Mouse (Mus musculus) hindbrain, embryonic 12.5 days (tissue): ENCODE results near the gene Mtr. TPM values are rescaled to one million over a fixed set of nuclear protein-coding genes. Genes with fewer than 3 reads are reported as not detected.

Source experiments
- ATAC-seq: fragments of 200-750 bp; cut with Nextera tagmentation; 2 replicates; pipeline ENCODE4 v1.8.0; 2017; ENCODE audit warnings: moderate TSS enrichment; ENCODE audit not compliant: low FRiP score
- H3K27ac ChIP-seq: fragments of 300-500 bp; sonication (generic); 2 replicates; pipeline ENCODE4 v1.5.1; 2016; ENCODE audit warnings: mild to moderate bottlenecking
- H3K27me3 ChIP-seq: fragments of 300-500 bp; sonication (generic); 2 replicates; pipeline ENCODE4 v1.6.1; 2016; ENCODE audit warnings: mild to moderate bottlenecking
- H3K36me3 ChIP-seq: fragments of 300-500 bp; sonication (generic); 2 replicates; pipeline ENCODE4 v1.6.1; 2016; ENCODE audit warnings: mild to moderate bottlenecking
- H3K4me1 ChIP-seq: fragments of 300-500 bp; sonication (generic); 2 replicates; pipeline ENCODE4 v1.6.1; 2016
- H3K4me2 ChIP-seq: fragments of 300-500 bp; sonication (generic); replicated peaks from 2 replicates; pipeline ENCODE4 v1.6.1; 2016; ENCODE audit warnings: mild to moderate bottlenecking
- H3K4me3 ChIP-seq: fragments of 300-500 bp; sonication (generic); 2 replicates; pipeline ENCODE4 v1.5.1; 2016; ENCODE audit warnings: mild to moderate bottlenecking
- H3K9ac ChIP-seq: fragments of 300-500 bp; sonication (generic); 2 replicates; pipeline ENCODE4 v1.6.1; 2016; ENCODE audit warnings: mild to moderate bottlenecking, moderate library complexity
- H3K9me3 ChIP-seq: fragments of 300-500 bp; sonication (generic); replicated peaks from 2 replicates; pipeline ENCODE4 v1.6.1; 2016; ENCODE audit warnings: mild to moderate bottlenecking
- WGBS: fragments of 180-500 bp; shearing (Covaris S2); methylation state at CpG from one replicate; pipeline ENCODE4 v1.1.7; 2016; 5-methylcytosine and 5-hydroxymethylcytosine counted together
- polyA plus RNA-seq: library from polyadenylated mRNA; unstranded; fragments of >200 nt; fragmentation: Nextera tagmentation; extraction: Ambion mirVana; gene quantifications from 2 replicates; pipeline ENCODE4 v1.2.1, GENCODE M21; 2016

The Mtr gene
- polyA plus RNA-seq, 1 experiment from 2014 or later = 11.7 TPM

- no peak for ATAC-seq
- WGBS = 92% methylated on average over 14 of the region's 14 CpGs
- Histone ChIP-seq H3K4me1 (no peaks in the 10 kb centered on the region), H3K4me3 (no peak overlapping the region), H3K9me3 (no peaks in the 10 kb centered on the region), H3K4me2 (no peak overlapping the region), H3K27me3 (no peaks in the 10 kb centered on the region), H3K9ac (no peak overlapping the region), H3K36me3 (peaks cover 43% of the 10 kb centered on the region), H3K27ac (no peak overlapping the region)
These were observed 39.3 kb downstream of the Mtr start for GRCm38 (mm10) chr13:12218603-12219002.

GRCm38 (mm10) chr13:12214922-12215321 lies 43.0 kb downstream of the Mtr start:
- no peak for ATAC-seq
- Histone ChIP-seq H3K27ac (no peak overlapping the region), H3K4me1 (no peaks in the 10 kb centered on the region), H3K36me3 (peaks cover 42% of the 10 kb centered on the region), H3K9me3 (no peaks in the 10 kb centered on the region), H3K4me2 (no peak overlapping the region), H3K9ac (no peak overlapping the region), H3K4me3 (no peak overlapping the region), H3K27me3 (no peaks in the 10 kb centered on the region)
- 86% methylated on average over 5 of the region's 5 CpGs for WGBS

- H3K36me3 ChIP-seq = peaks cover 33% of the 10 kb centered on the region
- no peak for ATAC-seq
- 82% methylated on average over 2 of the region's 2 CpGs for WGBS
- no peaks in the 10 kb centered on the region for H3K4me1 ChIP-seq
- no peak overlapping the region for H3K4me2 ChIP-seq
- no peak overlapping the region for H3K9ac ChIP-seq
- H3K4me3 ChIP-seq = no peak overlapping the region
- no peaks in the 10 kb centered on the region for H3K9me3 ChIP-seq
- no peaks in the 10 kb centered on the region for H3K27me3 ChIP-seq
- H3K27ac ChIP-seq = no peak overlapping the region
These were observed 46.9 kb downstream of the Mtr start for GRCm38 (mm10) chr13:12211058-12211457.

DNA sequence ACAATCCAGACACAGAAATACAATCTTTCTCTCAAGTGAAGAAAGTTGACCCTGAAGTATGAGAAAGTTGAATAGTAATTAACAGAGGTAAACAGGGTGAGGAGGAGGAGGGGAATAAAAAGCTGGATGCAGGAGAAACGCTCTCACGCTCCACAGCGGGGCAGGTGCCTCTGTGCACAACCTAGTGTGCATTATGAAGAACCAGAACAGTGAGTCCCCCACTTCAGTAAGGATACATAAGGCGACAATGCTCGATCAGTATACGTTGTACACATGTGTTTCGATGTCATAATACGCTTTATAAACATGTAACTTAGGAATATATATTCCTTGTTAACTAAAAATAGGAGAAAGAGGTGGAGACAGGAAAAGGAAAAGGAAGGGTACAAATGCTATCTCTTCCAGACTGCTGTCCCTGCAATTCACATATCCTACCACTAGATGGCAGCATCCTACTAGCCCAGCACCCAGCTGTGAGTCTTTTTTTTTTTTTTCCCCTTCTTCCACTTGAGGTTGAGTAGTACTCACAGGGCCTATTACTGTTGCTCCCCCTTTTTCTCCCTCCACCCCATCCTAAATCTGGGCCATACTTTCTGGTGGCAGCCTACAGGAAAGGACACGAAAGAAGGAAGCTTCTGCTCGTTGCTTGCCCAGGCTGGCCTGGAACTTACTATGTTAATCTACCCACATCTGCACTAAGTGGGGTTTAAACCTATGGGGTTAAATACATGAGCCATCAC lies 47.7 kb downstream of the Mtr start:
- H3K9me3 ChIP-seq = no peaks in the 10 kb centered on the region
- 77% methylated on average over 10 of the region's 10 CpGs for WGBS
- H3K9ac ChIP-seq = no peak overlapping the region
- H3K27me3 ChIP-seq = no peaks in the 10 kb centered on the region
- H3K4me3 ChIP-seq = no peak overlapping the region
- H3K27ac ChIP-seq = no peak overlapping the region
- peaks cover 37% of the 10 kb centered on the region for H3K36me3 ChIP-seq
- H3K4me1 ChIP-seq = no peaks in the 10 kb centered on the region
- no peak overlapping the region for H3K4me2 ChIP-seq
- peak; percentile 58 for ATAC-seq

- no peaks in the 10 kb centered on the region for H3K27me3 ChIP-seq
- H3K9me3 ChIP-seq = no peaks in the 10 kb centered on the region
- no peak overlapping the region for H3K9ac ChIP-seq
- no peak overlapping the region for H3K27ac ChIP-seq
- H3K4me3 ChIP-seq = no peak overlapping the region
- no peak for ATAC-seq
- H3K4me2 ChIP-seq = no peak overlapping the region
- WGBS = 86% methylated on average over 5 of the region's 5 CpGs
- H3K4me1 ChIP-seq = no peaks in the 10 kb centered on the region
- H3K36me3 ChIP-seq = peaks cover 34% of the 10 kb centered on the region
These were observed 57.5 kb downstream of the Mtr start for GRCm38 (mm10) chr13:12200372-12200771.

DNA sequence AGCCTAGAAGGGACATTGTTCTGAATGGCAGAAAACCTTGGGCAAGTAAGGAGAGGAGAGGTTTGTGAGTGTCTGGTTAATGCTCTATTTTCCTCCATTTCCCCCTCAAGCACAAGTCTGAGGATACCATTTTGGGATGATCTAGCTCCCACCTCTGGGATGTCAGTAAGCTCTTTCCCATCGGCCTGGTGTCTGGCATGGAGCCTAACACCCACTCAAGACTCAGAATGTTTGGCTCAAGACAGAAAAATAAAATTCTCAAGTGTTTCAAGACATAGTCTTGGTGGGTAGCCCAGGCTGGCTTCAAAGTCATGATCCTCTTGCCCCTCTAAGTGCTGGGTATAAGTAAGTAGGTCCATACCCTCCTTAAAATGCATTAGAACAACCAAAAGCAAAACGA lies 59.4 kb downstream of the Mtr start:
- Histone ChIP-seq H3K4me1 (no peaks in the 10 kb centered on the region), H3K4me2 (no peak overlapping the region), H3K27ac (no peak overlapping the region), H3K4me3 (no peak overlapping the region), H3K36me3 (peaks cover 46% of the 10 kb centered on the region), H3K9me3 (no peaks in the 10 kb centered on the region), H3K9ac (no peak overlapping the region), H3K27me3 (no peaks in the 10 kb centered on the region)
- 97% methylated on average over 2 of the region's 2 CpGs for WGBS
- ATAC-seq = no peak

DNA sequence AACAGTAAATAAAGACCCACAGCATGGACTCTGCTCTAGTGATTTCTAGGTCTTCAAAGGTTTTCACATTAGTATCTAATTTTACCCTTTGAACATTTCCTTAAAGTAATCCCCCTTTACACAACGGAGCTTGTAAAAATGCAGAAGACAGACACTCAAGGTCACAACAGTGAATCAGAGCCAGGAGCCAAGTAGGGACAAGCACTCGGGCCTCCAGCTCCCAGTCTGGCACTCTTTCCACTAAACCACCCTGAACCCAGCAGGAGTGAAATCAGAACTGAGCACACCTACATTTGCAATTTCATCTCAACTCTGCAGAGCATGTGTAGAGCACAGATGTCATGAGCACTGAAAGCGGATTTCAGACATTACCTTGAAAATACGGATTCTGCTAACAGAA lies 61.1 kb downstream of the Mtr start:
- no peak for ATAC-seq

DNA sequence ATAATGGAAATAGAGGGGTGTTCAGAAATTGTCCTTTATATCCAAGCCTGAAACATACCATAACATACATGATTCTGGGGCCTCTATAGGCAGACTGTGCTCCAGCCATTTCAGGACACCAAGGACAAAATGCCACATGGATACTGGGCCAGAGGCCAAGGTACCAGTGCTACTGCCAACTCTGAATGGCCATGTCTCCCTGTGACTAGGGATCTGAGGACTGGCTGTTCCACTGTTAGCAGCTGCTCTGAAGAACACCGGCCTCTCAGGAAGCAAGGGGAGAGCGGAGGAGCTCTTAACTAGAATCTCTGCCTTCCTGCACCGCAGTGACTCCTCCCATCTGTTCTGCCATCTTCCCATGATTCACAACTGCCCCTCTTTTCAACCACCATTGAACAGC lies 61.9 kb downstream of the Mtr start:
- Histone ChIP-seq H3K9me3 (no peaks in the 10 kb centered on the region), H3K36me3 (peaks cover 48% of the 10 kb centered on the region), H3K4me3 (no peak overlapping the region), H3K4me1 (no peaks in the 10 kb centered on the region), H3K9ac (no peak overlapping the region), H3K27me3 (no peaks in the 10 kb centered on the region), H3K27ac (no peak overlapping the region), H3K4me2 (no peak overlapping the region)
- 98% methylated on average over 3 of the region's 3 CpGs for WGBS
- ATAC-seq = no peak

More for the DNA sequence above, 61.1 kb downstream of the Mtr start:
- no peaks in the 10 kb centered on the region for H3K27me3 ChIP-seq
- no peak overlapping the region for H3K9ac ChIP-seq
- H3K36me3 ChIP-seq = peaks cover 48% of the 10 kb centered on the region
- H3K4me2 ChIP-seq = no peak overlapping the region
- WGBS = 96% methylated on average over 4 of the region's 4 CpGs
- H3K27ac ChIP-seq = no peak overlapping the region
- H3K4me1 ChIP-seq = no peaks in the 10 kb centered on the region
- H3K9me3 ChIP-seq = no peaks in the 10 kb centered on the region
- H3K4me3 ChIP-seq = no peak overlapping the region

DNA sequence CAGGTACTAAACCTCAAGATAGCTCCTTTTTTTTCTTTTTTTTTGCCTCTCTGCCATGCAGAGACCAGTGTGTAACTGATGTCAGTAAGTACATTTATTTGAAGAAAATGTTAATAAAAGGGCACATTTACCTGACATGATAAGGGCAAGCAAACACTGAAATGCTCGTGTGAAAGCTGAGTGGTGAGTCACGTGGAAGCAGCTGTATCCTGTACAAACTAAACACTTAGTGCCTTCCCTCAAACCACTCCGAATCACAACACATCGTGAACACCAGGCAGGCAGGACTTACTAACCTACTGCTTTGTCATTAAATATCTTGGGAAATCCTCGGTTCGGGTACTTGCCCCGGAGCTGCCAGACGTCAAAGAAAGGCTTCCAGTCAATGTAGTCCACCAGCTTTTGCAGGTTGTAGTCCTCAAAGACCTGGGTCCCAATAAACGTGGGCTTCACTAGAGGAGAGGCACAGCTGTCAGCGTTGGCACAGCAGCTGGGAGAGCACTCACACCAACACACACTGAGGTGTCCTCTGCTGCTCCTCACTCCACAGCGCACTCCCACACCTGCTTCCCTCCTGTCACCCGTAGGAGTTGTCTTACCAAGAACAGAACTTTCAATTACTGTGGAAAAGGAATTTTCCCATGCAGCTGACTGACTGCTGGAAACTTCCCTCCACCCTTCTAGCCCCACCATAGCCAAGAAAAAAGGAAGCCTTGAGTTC lies 62.8 kb downstream of the Mtr start:
- Histone ChIP-seq H3K4me1 (no peaks in the 10 kb centered on the region), H3K4me2 (no peak overlapping the region), H3K9ac (no peak overlapping the region), H3K9me3 (no peaks in the 10 kb centered on the region), H3K27ac (no peak overlapping the region), H3K36me3 (peaks cover 50% of the 10 kb centered on the region), H3K4me3 (no peak overlapping the region), H3K27me3 (no peaks in the 10 kb centered on the region)
- no peak for ATAC-seq
- 88% methylated on average over 12 of the region's 12 CpGs for WGBS

- Histone ChIP-seq H3K36me3 (peaks cover 37% of the 10 kb centered on the region), H3K27me3 (no peaks in the 10 kb centered on the region), H3K4me3 (no peak overlapping the region), H3K4me2 (no peak overlapping the region), H3K27ac (no peak overlapping the region), H3K9ac (no peak overlapping the region), H3K9me3 (no peaks in the 10 kb centered on the region), H3K4me1 (no peaks in the 10 kb centered on the region)
- WGBS = 98% methylated on average over 11 of the region's 11 CpGs
- ATAC-seq = no peak
These were observed 68.7 kb downstream of the Mtr start for GRCm38 (mm10) chr13:12189219-12189618.

- H3K9ac ChIP-seq = no peak overlapping the region
- no peak overlapping the region for H3K4me3 ChIP-seq
- no peaks in the 10 kb centered on the region for H3K27me3 ChIP-seq
- H3K36me3 ChIP-seq = peaks cover 33% of the 10 kb centered on the region
- H3K27ac ChIP-seq = no peak overlapping the region
- H3K4me1 ChIP-seq = no peaks in the 10 kb centered on the region
- no peak for ATAC-seq
- H3K4me2 ChIP-seq = no peak overlapping the region
- WGBS = 92% methylated on average over 11 of the region's 11 CpGs
- H3K9me3 ChIP-seq = no peaks in the 10 kb centered on the region
These were observed 69.1 kb downstream of the Mtr start for GRCm38 (mm10) chr13:12188804-12189203.

DNA sequence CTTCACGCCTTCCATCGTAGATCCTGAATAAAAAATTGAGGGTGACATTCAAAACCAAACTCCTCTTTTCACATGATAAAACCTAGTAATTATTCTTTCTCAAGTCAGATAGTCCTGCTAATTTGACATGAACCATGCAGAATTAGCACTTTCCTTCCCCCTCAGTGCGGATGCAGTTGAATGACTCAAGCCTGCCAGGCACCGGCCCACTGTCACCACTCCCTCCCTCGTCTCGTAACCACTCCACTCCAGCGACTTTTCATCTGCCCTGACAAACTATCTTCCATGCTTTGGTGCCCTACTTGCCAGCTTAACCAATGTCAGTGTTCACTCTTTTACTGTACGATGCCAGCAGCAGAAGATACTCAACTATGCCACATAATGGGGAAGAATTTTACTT lies 78.4 kb downstream of the Mtr start:
- no peaks in the 10 kb centered on the region for H3K4me1 ChIP-seq
- ATAC-seq = no peak
- H3K4me3 ChIP-seq = no peak overlapping the region
- no peak overlapping the region for H3K9ac ChIP-seq
- WGBS = 70% methylated on average over 8 of the region's 8 CpGs
- H3K36me3 ChIP-seq = no peaks in the 10 kb centered on the region
- H3K27me3 ChIP-seq = no peaks in the 10 kb centered on the region
- no peak overlapping the region for H3K27ac ChIP-seq
- no peaks in the 10 kb centered on the region for H3K9me3 ChIP-seq
- no peak overlapping the region for H3K4me2 ChIP-seq

GRCm38 (mm10) chr13:12176761-12177160 lies 81.2 kb downstream of the Mtr start:
- no peak overlapping the region for H3K9ac ChIP-seq
- no peaks in the 10 kb centered on the region for H3K36me3 ChIP-seq
- no peaks in the 10 kb centered on the region for H3K9me3 ChIP-seq
- no peak overlapping the region for H3K4me2 ChIP-seq
- H3K27ac ChIP-seq = no peak overlapping the region
- 26% methylated on average over 3 of the region's 3 CpGs for WGBS
- H3K27me3 ChIP-seq = no peaks in the 10 kb centered on the region
- no peak for ATAC-seq
- H3K4me1 ChIP-seq = no peaks in the 10 kb centered on the region
- H3K4me3 ChIP-seq = no peak overlapping the region
